Mouse (Mus musculus) ES-E14 (cell line): ENCODE data around the gene Mnat1.

Experiments used
- CHD2 ChIP-seq: IDR thresholded peaks from 2 replicates; pipeline ENCODE4 v1.6.1; 2014; ENCODE audit warnings: mild to moderate bottlenecking, low read depth, low read length, inconsistent platforms
- HCFC1 ChIP-seq: IDR thresholded peaks from 2 replicates; pipeline ENCODE4 v1.6.1; 2012; ENCODE audit warnings: low read length, inconsistent platforms, borderline replicate concordance; ENCODE audit not compliant: insufficient read depth
- MAFK ChIP-seq: IDR thresholded peaks from 2 replicates; pipeline ENCODE4 v1.6.1; 2014; ENCODE audit warnings: mild to moderate bottlenecking, low read depth, low read length, inconsistent platforms; ENCODE audit not compliant: insufficient read depth
- ZC3H11A ChIP-seq: IDR thresholded peaks from 2 replicates; pipeline ENCODE4 v1.6.1; 2012; ENCODE audit warnings: low read depth, mild to moderate bottlenecking, inconsistent platforms, low read length, borderline replicate concordance
- ZNF384 ChIP-seq: IDR thresholded peaks from 2 replicates; pipeline ENCODE4 v1.6.1; 2012; ENCODE audit warnings: low read depth, low read length, inconsistent platforms

GRCm38 (mm10) chr12:73255006-73255405 is 131.5 kb downstream of the Mnat1 start:
- TF ChIP-seq HCFC1 (no peak), CHD2 (no peak), MAFK (no peak), ZC3H11A (no peak), ZNF384 (no peak)
